Mouse (Mus musculus): ENCODE data around the gene Impg1.

The Impg1 gene

GRCm38 (mm10) chr9:80282426-80282825 is 182.9 kb downstream of the Impg1 start:
- no peak for DNase-seq (ENCODE audit: low read depth, low spot score)

GRCm38 (mm10) chr9:80280724-80281123 is 184.6 kb downstream of the Impg1 start:
- no peak for DNase-seq (ENCODE audit: low read depth, low spot score)

- DNase-seq (ENCODE audit: low read depth, low spot score) = no peak
Measured at GRCm38 (mm10) chr9:80277770-80278169, 187.5 kb downstream of the Impg1 start.

GRCm38 (mm10) chr9:80277157-80277556 is 188.1 kb downstream of the Impg1 start:
- no peak for DNase-seq (ENCODE audit: low read depth, low spot score)

- no peak for DNase-seq (ENCODE audit: low read depth, low spot score)
Measured at GRCm38 (mm10) chr9:80275772-80276134, 189.5 kb downstream of the Impg1 start.

- DNase-seq (ENCODE audit: low read depth, low spot score) = no peak
Measured at GRCm38 (mm10) chr9:80275053-80275771, 190.1 kb downstream of the Impg1 start.

- DNase-seq (ENCODE audit: low read depth, low spot score) = no peak
Measured at GRCm38 (mm10) chr9:80272951-80273350, 192.3 kb downstream of the Impg1 start.

- DNase-seq (ENCODE audit: low read depth, low spot score) = no peak
Measured at GRCm38 (mm10) chr9:80269596-80269995, 195.7 kb downstream of the Impg1 start.

GRCm38 (mm10) chr9:80266507-80266906 is 198.8 kb downstream of the Impg1 start:
- no peak for DNase-seq (ENCODE audit: low read depth, low spot score)

- DNase-seq (ENCODE audit: low read depth, low spot score) = no peak
Measured at GRCm38 (mm10) chr9:80266086-80266485, 199.2 kb downstream of the Impg1 start.

All from embryo, embryonic 11.5 days (tissue).